Mouse (Mus musculus) lung, embryonic 16.5 days (tissue): ENCODE measurements at regions not wholly inside any gene's neighbourhood (a gene's known extent, or its start where the extent isn't known, plus 50 kb on each side); places are given as distances from the start of the nearest gene placed in this dataset.
A peak's percentile ranks its signal among the peaks of the same experiment; 100 is the strongest.

ENCODE experiments used
- ATAC-seq: fragments of 200-750 bp; cut with Nextera tagmentation; 2 replicates; pipeline ENCODE4 v1.8.0; 2017; ENCODE audit warnings: low read depth, mild to moderate bottlenecking, moderate library complexity
- H3K27ac ChIP-seq: fragments of 300-500 bp; sonication (generic); 2 replicates; pipeline ENCODE4 v1.5.1; 2014; ENCODE audit warnings: mild to moderate bottlenecking, control low read depth, low read length
- H3K27me3 ChIP-seq: fragments of 300-500 bp; sonication (generic); 2 replicates; pipeline ENCODE4 v1.6.1; 2014; ENCODE audit warnings: low read depth, low read length, mixed read lengths; ENCODE audit not compliant: control insufficient read depth, insufficient read depth
- H3K36me3 ChIP-seq: fragments of 300-500 bp; sonication (generic); 2 replicates; pipeline ENCODE4 v1.6.1; 2014; ENCODE audit warnings: low read length; ENCODE audit not compliant: control insufficient read depth, insufficient read depth
- H3K4me1 ChIP-seq: fragments of 300-500 bp; sonication (generic); replicated peaks from 2 replicates; pipeline ENCODE4 v1.6.1; 2014; ENCODE audit warnings: low read length, mixed read lengths; ENCODE audit not compliant: control insufficient read depth, insufficient read depth
- H3K4me2 ChIP-seq: fragments of 300-500 bp; sonication (generic); 2 replicates; pipeline ENCODE4 v1.6.1; 2014; ENCODE audit warnings: low read depth, low read length, control low read depth
- H3K4me3 ChIP-seq: fragments of 300-500 bp; sonication (generic); 2 replicates; pipeline ENCODE4 v1.5.1; 2014; ENCODE audit warnings: mild to moderate bottlenecking, low read length, control low read depth
- H3K9ac ChIP-seq: fragments of 300-500 bp; sonication (generic); 2 replicates; pipeline ENCODE4 v1.6.1; 2014; ENCODE audit warnings: low read length, control low read depth
- H3K9me3 ChIP-seq: fragments of 300-500 bp; sonication (generic); 2 replicates; pipeline ENCODE4 v1.6.1; 2016; ENCODE audit warnings: low read length; ENCODE audit not compliant: control insufficient read depth
- WGBS: fragments of 180-500 bp; shearing (Covaris S2); extraction: QIAGEN DNeasy Blood & Tissue Kit; methylation state at CpG from one replicate; pipeline ENCODE4 v1.1.7; 2014; 5-methylcytosine and 5-hydroxymethylcytosine counted together

GRCm38 (mm10) chr13:91366540-91366939 lies 93.5 kb upstream of the Ssbp2 start:
- WGBS, result 31% methylated on average over 4 of the region's 4 CpGs
- H3K4me1 ChIP-seq, result peaks cover 21% of the 10 kb centered on the region
- no peak overlapping the region for H3K9ac ChIP-seq
- no peak overlapping the region for H3K4me3 ChIP-seq
- no peak for ATAC-seq
- H3K36me3 ChIP-seq, result no peaks in the 10 kb centered on the region
- no peaks in the 10 kb centered on the region for H3K27me3 ChIP-seq
- H3K9me3 ChIP-seq, result no peaks in the 10 kb centered on the region
- no peak overlapping the region for H3K4me2 ChIP-seq
- H3K27ac ChIP-seq, result no peak overlapping the region

- no peaks in the 10 kb centered on the region for H3K27me3 ChIP-seq
- H3K4me1 ChIP-seq, result peaks cover 35% of the 10 kb centered on the region
- no peak overlapping the region for H3K27ac ChIP-seq
- no peak overlapping the region for H3K4me3 ChIP-seq
- 59% methylated on average over 7 of the region's 7 CpGs for WGBS
- H3K4me2 ChIP-seq, result no peak overlapping the region
- H3K9me3 ChIP-seq, result no peaks in the 10 kb centered on the region
- H3K9ac ChIP-seq, result no peak overlapping the region
- ATAC-seq, result no peak
- H3K36me3 ChIP-seq, result no peaks in the 10 kb centered on the region
Measured at GRCm38 (mm10) chr13:91367896-91368556, 92.1 kb upstream of the Ssbp2 start.

DNA sequence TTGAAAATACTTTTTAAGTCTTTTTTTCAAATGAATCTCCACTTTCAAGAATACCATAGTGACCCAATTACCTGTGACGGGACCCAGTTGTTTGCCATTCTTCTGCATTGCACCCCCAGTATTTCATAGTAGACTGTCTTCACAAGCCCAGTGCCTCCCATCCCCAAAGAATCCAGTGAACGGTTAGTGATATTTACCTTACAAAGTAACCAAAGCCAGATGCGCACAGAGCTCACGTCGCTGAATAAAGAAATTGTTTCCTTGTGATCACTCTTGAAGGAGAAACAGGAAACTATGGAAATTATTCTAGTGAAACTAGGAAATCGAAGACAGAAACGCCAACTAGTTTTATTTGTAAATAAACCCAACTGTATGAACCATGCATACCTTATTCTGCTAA lies 91.4 kb upstream of the Ssbp2 start:
- Histone ChIP-seq H3K27me3 (no peaks in the 10 kb centered on the region), H3K9me3 (no peaks in the 10 kb centered on the region), H3K4me2 (no peak overlapping the region), H3K4me3 (no peak overlapping the region), H3K27ac (no peak overlapping the region), H3K9ac (no peak overlapping the region), H3K36me3 (no peaks in the 10 kb centered on the region), H3K4me1 (peaks cover 35% of the 10 kb centered on the region)
- no peak for ATAC-seq
- WGBS, result 65% methylated on average over 7 of the region's 7 CpGs

- Histone ChIP-seq H3K9ac (peak overlapping the region; percentile 86), H3K4me1 (peaks cover 37% of the 10 kb centered on the region), H3K27ac (peak overlapping the region; percentile 100), H3K27me3 (no peaks in the 10 kb centered on the region), H3K9me3 (no peaks in the 10 kb centered on the region), H3K36me3 (no peaks in the 10 kb centered on the region), H3K4me3 (peak overlapping the region; percentile 54), H3K4me2 (peak overlapping the region; percentile 80)
- 40% methylated on average over 3 of the region's 3 CpGs for WGBS
- ATAC-seq, result no peak
Measured at GRCm38 (mm10) chr13:91370021-91370420, 90.1 kb upstream of the Ssbp2 start.

GRCm38 (mm10) chr13:91370441-91370840 lies 89.6 kb upstream of the Ssbp2 start:
- 6% methylated on average over 11 of the region's 11 CpGs for WGBS
- no peaks in the 10 kb centered on the region for H3K9me3 ChIP-seq
- peak; percentile 26; the same call in 1 of the 2 replicates for ATAC-seq
- H3K27ac ChIP-seq, result peak overlapping the region; percentile 100
- peaks cover 33% of the 10 kb centered on the region for H3K4me1 ChIP-seq
- peak overlapping the region; percentile 80 for H3K4me2 ChIP-seq
- H3K27me3 ChIP-seq, result no peaks in the 10 kb centered on the region
- no peaks in the 10 kb centered on the region for H3K36me3 ChIP-seq
- peak overlapping the region; percentile 54 for H3K4me3 ChIP-seq
- H3K9ac ChIP-seq, result peak overlapping the region; percentile 86

DNA sequence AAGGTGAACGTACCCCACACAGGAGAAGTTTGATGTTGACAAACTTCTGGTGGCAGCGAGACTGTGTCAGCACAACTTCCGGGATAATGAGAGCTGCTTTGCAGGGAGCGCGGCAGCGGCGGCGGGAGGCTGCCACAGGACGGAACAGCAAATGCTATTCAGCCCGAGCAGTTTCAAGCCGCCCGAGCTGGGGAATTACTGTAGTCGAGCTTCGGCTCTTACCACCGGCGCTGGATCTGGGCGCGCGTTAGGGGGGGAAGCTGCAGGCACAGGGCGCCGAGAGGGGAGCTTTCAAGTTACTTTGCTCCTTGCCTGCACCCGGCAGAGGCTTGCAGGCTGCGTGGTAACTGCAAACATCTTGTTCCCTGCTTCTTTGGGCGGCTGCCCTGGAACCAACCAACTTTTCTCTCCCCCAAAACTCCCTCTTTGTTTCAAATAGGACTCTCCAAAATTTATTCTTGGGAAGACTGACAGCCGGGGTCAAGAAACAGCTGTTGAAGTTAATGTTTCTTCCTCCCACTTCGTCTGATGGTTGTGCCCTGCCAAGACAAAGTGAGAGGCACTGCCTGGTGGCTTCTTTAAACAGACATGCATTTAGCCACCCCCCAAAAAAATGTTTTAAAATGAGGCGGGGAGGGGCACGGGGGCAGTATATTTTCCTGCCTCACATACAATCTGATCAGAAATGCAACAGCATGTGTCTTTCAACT lies 89.0 kb upstream of the Ssbp2 start:
- ATAC-seq, result peak; percentile 97
- peak overlapping the region; percentile 100 for H3K27ac ChIP-seq

DNA sequence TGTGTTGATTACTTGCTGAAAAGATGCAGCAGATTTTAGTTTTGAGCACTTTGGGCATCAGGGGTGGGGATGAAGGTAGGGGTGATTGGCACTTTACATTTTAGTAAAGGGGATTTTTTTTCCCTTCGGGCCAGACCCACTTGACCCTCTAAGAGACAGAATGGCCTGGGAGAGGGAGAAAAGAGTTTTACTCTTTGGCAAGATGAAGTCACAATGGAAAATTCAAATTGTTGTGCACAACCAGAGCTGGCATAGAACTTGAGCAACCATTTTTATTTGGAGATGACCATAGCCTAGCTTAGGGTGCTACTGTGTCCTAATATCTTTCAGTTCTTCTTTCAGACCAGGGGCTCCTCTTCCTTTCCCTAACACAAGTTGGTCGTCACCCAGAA lies 88.5 kb upstream of the Ssbp2 start:
- peak overlapping the region; percentile 54 for H3K4me3 ChIP-seq
- peak overlapping the region; percentile 80 for H3K4me2 ChIP-seq
- H3K9ac ChIP-seq, result peak overlapping the region; percentile 86; the same call in 1 of the 2 replicates
- H3K27me3 ChIP-seq, result no peaks in the 10 kb centered on the region
- WGBS, result 35% methylated on average over 2 of the region's 2 CpGs
- H3K4me1 ChIP-seq, result peaks cover 28% of the 10 kb centered on the region
- H3K9me3 ChIP-seq, result no peaks in the 10 kb centered on the region
- ATAC-seq, result peak; percentile 0
- peak overlapping the region; percentile 100 for H3K27ac ChIP-seq
- no peaks in the 10 kb centered on the region for H3K36me3 ChIP-seq

More for the DNA sequence above, 89.0 kb upstream of the Ssbp2 start:
- under 1% methylated on average over 28 of the region's 28 CpGs for WGBS
- Histone ChIP-seq H3K4me2 (peak overlapping the region; percentile 80), H3K9me3 (no peaks in the 10 kb centered on the region), H3K4me1 (peaks cover 28% of the 10 kb centered on the region), H3K36me3 (no peaks in the 10 kb centered on the region), H3K4me3 (peak overlapping the region; percentile 54), H3K27me3 (no peaks in the 10 kb centered on the region), H3K9ac (peak overlapping the region; percentile 86)

DNA sequence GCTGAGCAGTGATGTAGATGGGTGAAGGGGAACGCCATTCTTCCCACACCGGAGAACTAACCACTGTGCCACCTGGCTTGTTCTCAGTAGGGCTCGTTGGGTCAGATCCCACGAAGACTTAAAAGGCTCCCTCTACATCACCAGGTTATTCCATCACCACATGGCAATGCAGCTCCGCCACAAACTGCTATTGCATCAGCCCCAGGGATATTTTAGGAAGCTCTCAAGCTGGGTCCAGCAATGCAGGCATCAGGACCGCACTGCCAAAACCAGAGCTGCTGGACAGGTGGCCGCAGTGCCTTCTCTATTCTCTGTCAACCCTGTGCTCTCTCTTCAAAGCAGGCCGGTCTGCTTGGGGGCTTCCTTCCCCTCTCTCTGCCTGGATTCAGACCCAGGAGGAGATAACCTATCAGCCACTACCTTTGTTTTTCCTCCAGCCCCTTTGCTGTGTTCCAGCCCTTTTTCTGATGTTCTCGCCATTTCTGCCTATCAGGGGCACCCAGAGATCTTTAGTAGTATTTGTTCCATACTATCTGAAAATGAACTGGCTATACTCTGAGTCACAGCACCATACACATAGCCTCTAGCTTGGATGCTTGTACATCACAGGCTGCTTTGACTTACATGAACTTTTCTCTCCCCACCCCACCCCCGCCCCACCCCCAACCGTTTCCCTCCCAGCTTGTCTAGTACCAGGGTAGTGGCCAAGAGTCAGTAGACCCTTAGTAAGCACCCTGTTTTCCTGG lies 87.8 kb upstream of the Ssbp2 start:
- no peak overlapping the region for H3K4me2 ChIP-seq

GRCm38 (mm10) chr13:91374141-91374540 lies 85.9 kb upstream of the Ssbp2 start:
- ATAC-seq, result no peak
- no peaks in the 10 kb centered on the region for H3K36me3 ChIP-seq
- H3K4me2 ChIP-seq, result peak overlapping the region; percentile 7; the same call in 1 of the 2 replicates
- H3K9me3 ChIP-seq, result no peaks in the 10 kb centered on the region
- 33% methylated on average over 3 of the region's 3 CpGs for WGBS
- peak overlapping the region; percentile 43 for H3K27ac ChIP-seq
- no peak overlapping the region for H3K9ac ChIP-seq
- H3K4me3 ChIP-seq, result no peak overlapping the region
- H3K4me1 ChIP-seq, result peaks cover 28% of the 10 kb centered on the region
- no peaks in the 10 kb centered on the region for H3K27me3 ChIP-seq

More for the DNA sequence above, 87.8 kb upstream of the Ssbp2 start:
- peaks cover 28% of the 10 kb centered on the region for H3K4me1 ChIP-seq
- H3K27ac ChIP-seq, result peak overlapping the region; percentile 100
- 60% methylated on average over 11 of the region's 11 CpGs for WGBS
- H3K27me3 ChIP-seq, result no peaks in the 10 kb centered on the region
- no peaks in the 10 kb centered on the region for H3K9me3 ChIP-seq
- no peaks in the 10 kb centered on the region for H3K36me3 ChIP-seq
- H3K4me3 ChIP-seq, result no peak overlapping the region
- H3K9ac ChIP-seq, result no peak overlapping the region; the same call in 1 of the 2 replicates
- ATAC-seq, result no peak
